Mouse (Mus musculus) layer of hippocampus, adult 2 months (tissue): ENCODE data around the gene Tmem104. TPM values are rescaled to one million over a fixed set of nuclear protein-coding genes. Genes with fewer than 3 reads are reported as not detected.

Experiments used
- DNase-seq, 2 experiments: peaks; one replicate each; pipeline ENCODE4 v3.0.0; 2022; ENCODE audit warnings: low spot score in 2 of 2
- H3K27ac ChIP-seq: fragments of 200-600 bp; 2 replicates; pipeline ENCODE4 v1.8.1; 2022
- H3K4me3 ChIP-seq: fragments of 200-600 bp; 2 replicates; pipeline ENCODE4 v1.8.1; 2022; ENCODE audit warnings: mild to moderate bottlenecking
- CTCF ChIP-seq: fragments of 200-600 bp; conservative IDR thresholded peaks from 2 replicates; pipeline ENCODE4 v1.8.1; 2022; ENCODE audit warnings: antibody characterized with exemption, mild to moderate bottlenecking, moderate library complexity
- total RNA-seq, 2 experiments: library from RNA; stranded (reverse); gene quantifications; 2 replicates each; pipeline ENCODE4 v1.2.3; 2021

Tmem104 gene
- total RNA-seq, 2 experiments from 2014 or later = 18.1 to 20.1 TPM

GRCm38 (mm10) chr11:115278176-115278575 is 90.9 kb downstream of the Tmem104 start:
- no peak for DNase-seq
- Histone ChIP-seq H3K4me3 (no peak overlapping the region), H3K27ac (no peak overlapping the region)
- no peak for TF ChIP-seq CTCF

- no peak overlapping the region for H3K4me3 ChIP-seq
- no peak overlapping the region for H3K27ac ChIP-seq
- no peak for TF ChIP-seq CTCF
- DNase-seq = no peak
Measured at GRCm38 (mm10) chr11:115279726-115280125, 92.4 kb downstream of the Tmem104 start.

GRCm38 (mm10) chr11:115282295-115282694 is 95.0 kb downstream of the Tmem104 start:
- TF ChIP-seq CTCF = no peak; the same call in 1 of the 2 replicates
- DNase-seq = peak in 1 of 2 experiments; percentile 66
- no peak overlapping the region for H3K4me3 ChIP-seq
- H3K27ac ChIP-seq = peak overlapping the region; percentile 87

- no peak for TF ChIP-seq CTCF
- DNase-seq = peak in 1 of 2 experiments; percentile 53
- Histone ChIP-seq H3K4me3 (no peak overlapping the region), H3K27ac (peak overlapping the region; percentile 89)
Measured at GRCm38 (mm10) chr11:115282723-115283485, 95.6 kb downstream of the Tmem104 start.

GRCm38 (mm10) chr11:115283486-115283765 is 96.1 kb downstream of the Tmem104 start:
- peak overlapping the region; percentile 89 for H3K27ac ChIP-seq
- no peak for TF ChIP-seq CTCF

GRCm38 (mm10) chr11:115283891-115284620 is 96.8 kb downstream of the Tmem104 start:
- H3K27ac ChIP-seq = no peak overlapping the region
- no peak for TF ChIP-seq CTCF
- H3K4me3 ChIP-seq = no peak overlapping the region

More at GRCm38 (mm10) chr11:115283486-115283765, 96.1 kb downstream of the Tmem104 start:
- no peak overlapping the region for H3K4me3 ChIP-seq
- no peak for DNase-seq

GRCm38 (mm10) chr11:115285282-115285681 is 98.0 kb downstream of the Tmem104 start:
- H3K27ac ChIP-seq = peak overlapping the region; percentile 23; the same call in 1 of the 2 replicates
- no peak overlapping the region for H3K4me3 ChIP-seq
- TF ChIP-seq CTCF = no peak
- DNase-seq = no peak

More at GRCm38 (mm10) chr11:115283891-115284620, 96.8 kb downstream of the Tmem104 start:
- no peak for DNase-seq

- Histone ChIP-seq H3K27ac (peak overlapping the region; percentile 69), H3K4me3 (no peak overlapping the region)
- TF ChIP-seq CTCF = no peak
- DNase-seq = no peak
Measured at GRCm38 (mm10) chr11:115286201-115286993, 99.1 kb downstream of the Tmem104 start.

- no peak for DNase-seq
- H3K27ac ChIP-seq = peak overlapping the region; percentile 69; the same call in 1 of the 2 replicates
- H3K4me3 ChIP-seq = no peak overlapping the region
- TF ChIP-seq CTCF = no peak
Measured at GRCm38 (mm10) chr11:115287386-115287785, 100.1 kb downstream of the Tmem104 start.

- H3K4me3 ChIP-seq = no peak overlapping the region
- no peak overlapping the region for H3K27ac ChIP-seq
- no peak for DNase-seq
- no peak for TF ChIP-seq CTCF
Measured at GRCm38 (mm10) chr11:115288305-115288704, 101.0 kb downstream of the Tmem104 start.

GRCm38 (mm10) chr11:115289885-115290284 is 102.6 kb downstream of the Tmem104 start:
- DNase-seq = no peak
- Histone ChIP-seq H3K27ac (no peak overlapping the region), H3K4me3 (no peak overlapping the region)
- TF ChIP-seq CTCF = no peak

- TF ChIP-seq CTCF = no peak
- Histone ChIP-seq H3K27ac (no peak overlapping the region), H3K4me3 (no peak overlapping the region)
- no peak for DNase-seq
Measured at GRCm38 (mm10) chr11:115290314-115290713, 103.0 kb downstream of the Tmem104 start.

GRCm38 (mm10) chr11:115290919-115291318 is 103.6 kb downstream of the Tmem104 start:
- Histone ChIP-seq H3K27ac (no peak overlapping the region), H3K4me3 (no peak overlapping the region)
- no peak for DNase-seq
- no peak for TF ChIP-seq CTCF
